Mouse (Mus musculus) lung, adult 2 months (tissue): Measurements from ENCODE around the gene Panx2.

ENCODE experiments used
- CTCF ChIP-seq: fragments of 200-500 bp; IDR thresholded peaks from 2 replicates; pipeline ENCODE4 v1.5.1; 2011; ENCODE audit warnings: mild to moderate bottlenecking, low read length, control low read depth; ENCODE audit not compliant: insufficient read depth
- POLR2A ChIP-seq: fragments of 200-500 bp; IDR thresholded peaks from 2 replicates; pipeline ENCODE4 v1.6.1; 2011; ENCODE audit warnings: low read depth, mild to moderate bottlenecking, control low read depth, low read length, borderline replicate concordance; ENCODE audit errors: extremely low read depth

DNA sequence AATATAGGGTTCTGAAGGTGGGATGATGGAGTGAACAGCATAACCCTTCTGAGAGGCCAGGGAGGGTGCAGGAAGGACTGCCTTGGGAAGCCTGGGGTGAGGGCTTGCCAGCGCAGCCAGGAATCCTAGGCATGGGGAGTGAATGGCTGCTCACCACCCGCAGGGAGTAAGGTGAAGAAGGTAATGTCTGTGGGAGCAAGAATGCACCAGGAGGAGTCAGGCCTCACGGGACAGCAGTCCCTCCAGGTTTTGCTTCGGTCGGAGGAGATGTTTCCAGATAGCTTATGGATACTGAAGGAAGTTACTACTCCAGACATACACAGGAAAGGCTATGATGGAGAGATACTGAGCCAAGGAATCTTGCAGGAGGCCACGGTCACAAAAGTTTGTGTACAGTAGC lies 798 bp upstream of the Panx2 start:
- TF ChIP-seq POLR2A (no peak), CTCF (no peak)
